Mouse (Mus musculus): ENCODE results near the gene Oxsr1. TPM values are rescaled to one million over a fixed set of nuclear protein-coding genes. Genes with fewer than 3 reads are reported as not detected.
"Not testable (repeated sequence)": the region's sequence is repeated elsewhere in the genome, so short reads cannot be mapped to it uniquely, and the experiment has no call there.

Gene Oxsr1
- total RNA-seq, 2 experiments from 2014 or later: 32.0 to 33.2 TPM

GRCm38 (mm10) chr9:119231552-119231951, 90.7 kb downstream of the Oxsr1 start:
- DNase-seq (ENCODE audit: low spot score in 2 of 2): no peak

- no peak for DNase-seq (ENCODE audit: low spot score in 2 of 2)
These were observed 91.4 kb downstream of the Oxsr1 start for GRCm38 (mm10) chr9:119230829-119231228.

- DNase-seq (ENCODE audit: low spot score in 2 of 2): no peak
These were observed 102.0 kb downstream of the Oxsr1 start for GRCm38 (mm10) chr9:119220249-119220648.

GRCm38 (mm10) chr9:119219667-119220066, 102.6 kb downstream of the Oxsr1 start:
- no peak for DNase-seq (ENCODE audit: low spot score in 2 of 2)

GRCm38 (mm10) chr9:119215341-119215740, 106.9 kb downstream of the Oxsr1 start:
- not testable (repeated sequence) for DNase-seq (ENCODE audit: low spot score in 2 of 2)

- no peak for DNase-seq (ENCODE audit: low spot score in 2 of 2)
These were observed 107.6 kb downstream of the Oxsr1 start for GRCm38 (mm10) chr9:119214601-119215000.

GRCm38 (mm10) chr9:119212996-119213395, 109.2 kb downstream of the Oxsr1 start:
- DNase-seq (ENCODE audit: low spot score in 2 of 2): no peak

- DNase-seq (ENCODE audit: low spot score in 2 of 2): no peak
These were observed 113.2 kb downstream of the Oxsr1 start, which contains the start of gene Slc22a13 for GRCm38 (mm10) chr9:119208998-119209397. Gene Slc22a13, minus strand, starts transcription at chr9:119209098.

GRCm38 (mm10) chr9:119207113-119207512, 115.1 kb downstream of the Oxsr1 start:
- no peak for DNase-seq (ENCODE audit: low spot score in 2 of 2)

GRCm38 (mm10) chr9:119206666-119207065, 115.6 kb downstream of the Oxsr1 start:
- no peak for DNase-seq (ENCODE audit: low spot score in 2 of 2)

GRCm38 (mm10) chr9:119205756-119206155, 116.5 kb downstream of the Oxsr1 start:
- DNase-seq (ENCODE audit: low spot score in 2 of 2): no peak

GRCm38 (mm10) chr9:119203617-119204016, 118.6 kb downstream of the Oxsr1 start:
- no peak for DNase-seq (ENCODE audit: low spot score in 2 of 2)

- DNase-seq (ENCODE audit: low spot score in 2 of 2): no peak
These were observed 120.6 kb downstream of the Oxsr1 start for GRCm38 (mm10) chr9:119201653-119202052.

GRCm38 (mm10) chr9:119199151-119199861, 122.9 kb downstream of the Oxsr1 start:
- DNase-seq (ENCODE audit: low spot score in 2 of 2): no peak

GRCm38 (mm10) chr9:119192202-119192990, 129.8 kb downstream of the Oxsr1 start:
- DNase-seq (ENCODE audit: low spot score in 2 of 2): no peak

Other genes starting within 250 kb of the Oxsr1 start
- 10 to 100 TPM; 11.4 to 11.9 TPM for gene Plcd1, start 228.9 kb downstream of the Oxsr1 start, total RNA-seq (2021)
- 1 to 10 TPM; 1.3 to 3.8 TPM for gene Dlec1, start 219.9 kb downstream of the Oxsr1 start, total RNA-seq (2021)
- 1 to 10 TPM; 1.2 to 1.3 TPM for gene Acaa1b, start 165.3 kb downstream of the Oxsr1 start, total RNA-seq (2021)
- not detected for gene Gm47289, start 163.3 kb downstream of the Oxsr1 start, total RNA-seq (2021)
- gene Slc22a13, start 113.3 kb downstream of the Oxsr1 start, total RNA-seq (2021): under 1 TPM in 1 of 2 experiments, not detected in 1; 0.24 TPM
- gene Acaa1a, start 17.2 kb upstream of the Oxsr1 start, total RNA-seq (2021): 10 to 100 TPM; 66.5 to 77.9 TPM
- 1 to 10 TPM; 5.1 to 6.0 TPM for gene Myd88, start 19.0 kb upstream of the Oxsr1 start, total RNA-seq (2021)
- 1 to 10 TPM; 4.2 to 5.6 TPM for gene Xylb, start 35.0 kb upstream of the Oxsr1 start, total RNA-seq (2021)
- not detected for gene Slc22a14, start 43.1 kb upstream of the Oxsr1 start, total RNA-seq (2021)
- gene Acvr2b, start 79.7 kb upstream of the Oxsr1 start, total RNA-seq (2021): 10 to 100 TPM in 1 of 2 experiments, 1 to 10 TPM in 1; 9.4 to 14.4 TPM
- gene Exog, start 122.5 kb upstream of the Oxsr1 start, total RNA-seq (2021): 10 to 100 TPM; 22.2 to 23.1 TPM

All from layer of hippocampus, postnatal 14 days (tissue).